Mouse (Mus musculus) embryonic fibroblast, embryonic 13.5 days (primary cell): ENCODE data around the gene Trim50. TPM values are rescaled to one million over a fixed set of nuclear protein-coding genes. Genes with fewer than 3 reads are reported as not detected.

ENCODE experiments used
- H3K27ac ChIP-seq: 2 replicates; pipeline ENCODE4 v1.5.1; 2012; ENCODE audit warnings: low read length, control low read depth, inconsistent platforms; ENCODE audit not compliant: insufficient read depth
- H3K4me1 ChIP-seq: 2 replicates; pipeline ENCODE4 v1.6.1; 2011; ENCODE audit warnings: low read length; ENCODE audit not compliant: control insufficient read depth, insufficient read depth
- H3K4me3 ChIP-seq: 2 replicates; pipeline ENCODE4 v1.5.1; 2011; ENCODE audit warnings: mild to moderate bottlenecking, control low read depth, low read length; ENCODE audit not compliant: insufficient read depth
- CTCF ChIP-seq: IDR thresholded peaks from 2 replicates; pipeline ENCODE4 v1.5.1; 2011; ENCODE audit warnings: mild to moderate bottlenecking, control low read depth, low read length, moderate library complexity, borderline replicate concordance; ENCODE audit not compliant: insufficient read depth
- POLR2A ChIP-seq: IDR thresholded peaks from 2 replicates; pipeline ENCODE4 v1.6.1; 2011; ENCODE audit warnings: low read depth, mild to moderate bottlenecking, control low read depth, low read length, moderate library complexity
- polyA plus RNA-seq: library from polyadenylated mRNA; stranded (reverse); fragments of >200 nt; gene quantifications from 2 replicates; pipeline ENCODE4 v1.2.4, GENCODE M21; 2011; ENCODE audit warnings: low read depth; ENCODE audit not compliant: missing spikeins, insufficient read length

The Trim50 gene
- polyA plus RNA-seq, 1 experiment = not detected

- no peaks in the 10 kb centered on the region for H3K4me1 ChIP-seq
- H3K4me3 ChIP-seq = no peak overlapping the region
- H3K27ac ChIP-seq = no peak overlapping the region
- TF ChIP-seq POLR2A (no peak), CTCF (no peak)
Observed at GRCm38 (mm10) chr5:135383771-135384170, 30.7 kb downstream of the Trim50 start.

GRCm38 (mm10) chr5:135394004-135394823 lies 41.1 kb downstream of the Trim50 start, which contains the start of gene Pom121:
TSS of gene Pom121 (minus strand) at chr5:135394546.
- no peaks in the 10 kb centered on the region for H3K4me1 ChIP-seq
- H3K4me3 ChIP-seq = peak within 1 kb of the TSS; percentile 95
- peak within 1 kb of the TSS; percentile 60 for H3K27ac ChIP-seq
- TF ChIP-seq POLR2A = peak; percentile 74
- no peak for TF ChIP-seq CTCF

- no peak overlapping the region for H3K27ac ChIP-seq
- H3K4me1 ChIP-seq = no peaks in the 10 kb centered on the region
- TF ChIP-seq POLR2A (no peak), CTCF (no peak)
- no peak overlapping the region for H3K4me3 ChIP-seq
Observed at GRCm38 (mm10) chr5:135395826-135396225, 42.7 kb downstream of the Trim50 start.

- no peak overlapping the region for H3K4me3 ChIP-seq
- no peaks in the 10 kb centered on the region for H3K4me1 ChIP-seq
- no peak for TF ChIP-seq POLR2A
- no peak for TF ChIP-seq CTCF
- no peak overlapping the region for H3K27ac ChIP-seq
Observed at GRCm38 (mm10) chr5:135399382-135399781, 46.3 kb downstream of the Trim50 start.

- TF ChIP-seq CTCF = peak; percentile 91; the same call in 1 of the 2 replicates
- TF ChIP-seq POLR2A = no peak
Observed at GRCm38 (mm10) chr5:135400244-135400643, 47.1 kb downstream of the Trim50 start.

GRCm38 (mm10) chr5:135404623-135405022 lies 51.5 kb downstream of the Trim50 start:
- Histone ChIP-seq H3K27ac (no peak overlapping the region), H3K4me1 (no peaks in the 10 kb centered on the region), H3K4me3 (no peak overlapping the region)
- no peak for TF ChIP-seq POLR2A

More at GRCm38 (mm10) chr5:135400244-135400643, 47.1 kb downstream of the Trim50 start:
- no peaks in the 10 kb centered on the region for H3K4me1 ChIP-seq
- no peak overlapping the region for H3K4me3 ChIP-seq
- H3K27ac ChIP-seq = no peak overlapping the region

- TF ChIP-seq CTCF = no peak
- TF ChIP-seq POLR2A = no peak
- Histone ChIP-seq H3K27ac (no peak overlapping the region), H3K4me3 (no peak overlapping the region), H3K4me1 (no peaks in the 10 kb centered on the region)
Observed at GRCm38 (mm10) chr5:135405437-135405836, 52.3 kb downstream of the Trim50 start.

GRCm38 (mm10) chr5:135408114-135408513 lies 55.0 kb downstream of the Trim50 start:
- no peaks in the 10 kb centered on the region for H3K4me1 ChIP-seq
- H3K27ac ChIP-seq = no peak overlapping the region
- H3K4me3 ChIP-seq = no peak overlapping the region
- TF ChIP-seq CTCF (no peak), POLR2A (no peak)

- no peaks in the 10 kb centered on the region for H3K4me1 ChIP-seq
- no peak overlapping the region for H3K4me3 ChIP-seq
- TF ChIP-seq CTCF (no peak), POLR2A (no peak)
- no peak overlapping the region for H3K27ac ChIP-seq
Observed at GRCm38 (mm10) chr5:135410266-135410665, 57.2 kb downstream of the Trim50 start.

Other genes with a start within 250 kb of the Trim50 start
- gene Tbl2, start 203.6 kb upstream of the Trim50 start, polyA plus RNA-seq = 17.4 and 24.9 TPM in 2 replicates
- 31.0 and 41.7 TPM in 2 replicates for gene Bcl7b, start 185.0 kb upstream of the Trim50 start, polyA plus RNA-seq
- 73.5 and 84.1 TPM in 2 replicates for gene Baz1b, start 166.0 kb upstream of the Trim50 start, polyA plus RNA-seq
- gene Fzd9, start 102.1 kb upstream of the Trim50 start, polyA plus RNA-seq = not detected in 2 replicates
- not detected in 2 replicates for gene Fkbp6, start 3.3 kb upstream of the Trim50 start, polyA plus RNA-seq
- gene Nsun5, start 16.7 kb downstream of the Trim50 start, polyA plus RNA-seq = 9.6 and 14.0 TPM in 2 replicates
- gene Pom121, start 41.3 kb downstream of the Trim50 start, polyA plus RNA-seq = 22.3 and 24.4 TPM in 2 replicates
- 40.1 and 44.2 TPM in 2 replicates for gene Hip1, start 191.8 kb downstream of the Trim50 start, polyA plus RNA-seq
- gene Ccl26, start 210.3 kb downstream of the Trim50 start, polyA plus RNA-seq = not detected in 2 replicates
- gene Ccl24, start 219.8 kb downstream of the Trim50 start, polyA plus RNA-seq = not detected in 2 replicates